Mouse (Mus musculus) lung, postnatal 0 days (tissue): ENCODE measurements around the gene Leo1.

Experiments used
- CTCF ChIP-seq: IDR thresholded peaks from 2 replicates; pipeline ENCODE4 v1.5.1; 2016; ENCODE audit warnings: antibody characterized with exemption, mild to moderate bottlenecking
- EP300 ChIP-seq: IDR thresholded peaks from 2 replicates; pipeline ENCODE4 v1.6.1; 2016; ENCODE audit warnings: antibody characterized with exemption, mild to moderate bottlenecking, control low read depth

- TF ChIP-seq CTCF (no peak), EP300 (no peak)
Observed at GRCm38 (mm10) chr9:75511236-75511939, 70.1 kb downstream of the Leo1 start.
